Mouse (Mus musculus) cerebellum, postnatal 4 days (tissue): ENCODE measurements around the gene Lgmn.

ENCODE experiments used
- DNase-seq, 2 experiments: peaks; one replicate each; pipeline ENCODE4 v3.0.0; 2022; ENCODE audit warnings: low spot score in 2 of 2, mixed read lengths in 1 of 2

Gene Lgmn

GRCm38 (mm10) chr12:102432238-102432637 is 7.4 kb downstream of the Lgmn start:
- no peak for DNase-seq

- DNase-seq: no peak
These were observed 9.4 kb downstream of the Lgmn start for GRCm38 (mm10) chr12:102430228-102430627.

GRCm38 (mm10) chr12:102429656-102430055 is 10.0 kb downstream of the Lgmn start:
- DNase-seq: no peak

GRCm38 (mm10) chr12:102426285-102426684 is 13.3 kb downstream of the Lgmn start:
- no peak for DNase-seq

GRCm38 (mm10) chr12:102425048-102425578 is 14.5 kb downstream of the Lgmn start:
- DNase-seq: no peak

- DNase-seq: no peak
These were observed 15.2 kb downstream of the Lgmn start for GRCm38 (mm10) chr12:102424456-102424855.

- no peak for DNase-seq
These were observed 16.0 kb downstream of the Lgmn start for GRCm38 (mm10) chr12:102423625-102424024.

GRCm38 (mm10) chr12:102422623-102423320 is 16.8 kb downstream of the Lgmn start:
- DNase-seq: no peak

GRCm38 (mm10) chr12:102422065-102422464 is 17.5 kb downstream of the Lgmn start:
- DNase-seq: no peak

GRCm38 (mm10) chr12:102420168-102420890 is 19.3 kb downstream of the Lgmn start:
- DNase-seq: peak in 1 of 2 experiments; percentile 25

GRCm38 (mm10) chr12:102419544-102419943 is 20.1 kb downstream of the Lgmn start:
- DNase-seq: peak in 1 of 2 experiments; percentile 63

GRCm38 (mm10) chr12:102417701-102418100 is 21.9 kb downstream of the Lgmn start:
- DNase-seq: no peak

GRCm38 (mm10) chr12:102416955-102417510 is 22.6 kb downstream of the Lgmn start:
- no peak for DNase-seq

GRCm38 (mm10) chr12:102416391-102416837 is 23.2 kb downstream of the Lgmn start:
- no peak for DNase-seq

- no peak for DNase-seq
These were observed 24.9 kb downstream of the Lgmn start for GRCm38 (mm10) chr12:102414686-102415085.

- no peak for DNase-seq
These were observed 26.4 kb downstream of the Lgmn start for GRCm38 (mm10) chr12:102413171-102413570.

GRCm38 (mm10) chr12:102398588-102398987 is 41.0 kb downstream of the Lgmn start:
- no peak for DNase-seq

- DNase-seq: no peak
These were observed 43.3 kb downstream of the Lgmn start for GRCm38 (mm10) chr12:102395998-102396991.

- DNase-seq: no peak
These were observed 44.1 kb downstream of the Lgmn start for GRCm38 (mm10) chr12:102395537-102395936.

GRCm38 (mm10) chr12:102394496-102394895 is 45.1 kb downstream of the Lgmn start:
- DNase-seq: no peak

- peak in 1 of 2 experiments; percentile 39 for DNase-seq
These were observed 47.6 kb downstream of the Lgmn start for GRCm38 (mm10) chr12:102391982-102392381.
